Mouse (Mus musculus) liver, embryonic 14.5 days (tissue): ENCODE data around the gene Sox21.

Source experiments
- CTCF ChIP-seq: IDR thresholded peaks from 2 replicates; pipeline ENCODE4 v1.5.1; 2016; ENCODE audit warnings: antibody characterized with exemption, low read depth, control low read depth
- EP300 ChIP-seq: IDR thresholded peaks from 2 replicates; pipeline ENCODE4 v1.6.1; 2016; ENCODE audit warnings: antibody characterized with exemption, low read depth

GRCm38 (mm10) chr14:118268849-118269248 lies 32.0 kb upstream of the Sox21 start:
- TF ChIP-seq CTCF (no peak), EP300 (no peak)
